Mouse (Mus musculus) right cerebral cortex, postnatal 36 days (tissue): ENCODE measurements around the gene Tnnt1.

Experiments
- DNase-seq, 2 experiments: peaks; one replicate each; pipeline ENCODE4 v3.0.0; 2022; ENCODE audit warnings: low spot score in 2 of 2, mixed read lengths in 1 of 2

The Tnnt1 gene

DNA sequence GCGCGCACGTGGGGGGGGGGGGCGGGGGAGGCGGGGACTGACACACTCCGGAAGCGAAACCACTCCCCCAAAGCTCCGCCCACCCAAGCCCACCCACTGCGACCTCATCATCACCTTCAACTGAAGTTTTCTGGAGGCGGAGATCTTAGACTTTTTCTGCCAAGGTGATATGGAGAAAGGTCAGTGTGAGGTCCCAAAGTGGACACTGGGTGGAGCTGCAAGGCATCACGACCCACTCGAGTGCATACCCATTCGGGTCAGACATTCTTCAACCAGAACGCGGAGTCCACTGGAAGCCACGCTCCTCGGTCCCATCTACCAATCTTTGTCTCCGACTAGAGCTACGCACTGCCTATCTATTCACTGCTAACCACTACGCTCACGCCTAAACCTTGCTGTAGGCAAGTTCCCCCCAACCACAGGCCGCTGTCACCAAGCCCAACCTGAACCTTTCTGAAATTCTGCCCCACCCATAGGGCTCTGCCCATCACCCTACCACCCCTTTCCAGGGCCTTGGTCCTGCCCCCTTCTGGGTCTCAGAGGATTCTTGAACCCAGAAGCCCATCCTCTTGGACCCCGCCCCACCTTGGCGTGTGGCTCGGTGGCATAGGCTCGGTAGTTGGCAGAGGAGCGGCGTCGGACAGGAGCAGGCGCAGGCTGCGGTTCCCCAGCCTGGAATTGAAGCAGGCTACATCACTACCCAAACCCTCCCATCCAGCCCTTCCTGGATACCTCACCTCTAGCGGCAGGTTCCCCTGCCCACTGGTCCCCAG is 5.2 kb upstream of the Tnnt1 start:
- DNase-seq: no peak

DNA sequence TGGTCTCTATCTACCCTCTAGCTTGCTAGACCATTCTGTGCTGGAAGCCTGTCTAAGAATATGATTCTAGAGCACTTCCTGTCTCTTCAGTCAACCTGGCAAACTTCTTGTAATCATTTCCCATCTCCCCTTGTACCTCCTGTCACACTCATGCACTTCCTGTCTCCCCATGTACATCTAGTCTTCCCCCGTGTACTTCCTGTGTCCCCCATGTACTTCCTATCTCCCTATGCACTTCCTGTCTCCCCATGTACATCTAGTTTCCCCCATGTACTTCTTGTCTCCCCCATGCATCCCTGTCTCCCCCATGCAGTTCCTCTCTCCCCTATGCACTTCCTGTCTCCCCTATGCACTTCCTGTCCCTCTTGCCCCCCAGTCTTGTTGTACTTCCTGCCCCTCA is 2.3 kb upstream of the Tnnt1 start:
- no peak for DNase-seq

DNA sequence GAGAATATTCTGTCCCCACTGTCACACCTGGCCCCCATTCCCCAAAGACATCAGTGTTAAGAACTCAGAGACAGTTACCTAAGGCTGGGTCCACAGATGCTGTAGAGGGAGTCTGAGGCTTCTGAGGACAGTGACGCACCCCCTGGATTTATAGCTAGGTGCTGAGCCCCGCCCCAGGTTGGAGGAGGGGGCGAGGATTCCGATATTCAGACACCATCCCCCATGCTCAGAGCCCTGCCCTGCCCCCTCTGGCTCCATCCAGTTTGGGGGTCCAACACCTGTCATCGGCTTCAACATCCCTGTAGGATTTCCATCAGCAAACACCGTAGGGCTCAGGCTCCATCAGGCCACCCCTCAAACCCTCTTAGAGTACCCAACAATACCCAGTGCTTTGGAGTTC is 329 bp downstream of the Tnnt1 start:
- DNase-seq: no peak

DNA sequence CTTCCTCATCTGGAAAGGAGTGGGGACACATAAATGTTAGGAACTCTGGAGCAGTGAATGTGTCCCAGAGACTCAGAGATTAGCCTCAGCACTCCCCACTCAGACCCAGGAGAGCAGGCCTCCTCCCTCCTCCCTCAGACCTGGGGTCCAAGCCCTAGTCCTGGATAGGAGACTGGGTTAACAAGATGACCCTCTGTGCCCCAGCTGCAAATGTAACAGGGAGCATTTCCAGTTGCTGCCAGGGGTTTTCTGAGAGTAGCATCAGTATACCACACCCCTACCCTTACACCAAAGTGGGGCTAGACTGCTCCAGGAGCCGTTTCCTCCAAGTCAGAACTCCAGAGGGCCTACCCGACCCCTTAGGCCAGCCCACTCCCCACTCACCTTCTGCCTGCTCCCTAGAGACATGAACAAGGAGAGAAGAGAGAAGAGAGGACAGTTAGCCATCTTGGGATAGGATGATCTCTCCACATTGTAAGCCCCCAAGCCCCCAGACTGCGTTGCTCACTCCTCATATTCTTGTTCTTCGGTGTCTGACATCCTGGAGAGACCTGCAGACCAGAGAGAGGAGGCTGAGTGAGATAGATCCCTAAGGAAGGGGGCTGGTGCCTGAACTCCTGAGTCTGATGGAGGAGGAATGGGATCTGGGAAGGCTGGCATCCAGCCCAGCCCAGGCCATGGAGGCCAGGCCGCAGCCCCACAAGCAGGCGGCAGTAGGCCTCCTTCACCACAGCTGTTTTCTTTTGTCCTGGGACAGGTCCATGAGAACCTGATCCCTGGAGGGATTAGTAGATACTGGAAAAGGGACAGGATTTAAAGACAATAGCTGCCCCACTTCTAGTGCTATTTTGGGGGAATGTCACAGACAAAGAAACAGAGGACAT is 2.1 kb downstream of the Tnnt1 start:
- no peak for DNase-seq

DNA sequence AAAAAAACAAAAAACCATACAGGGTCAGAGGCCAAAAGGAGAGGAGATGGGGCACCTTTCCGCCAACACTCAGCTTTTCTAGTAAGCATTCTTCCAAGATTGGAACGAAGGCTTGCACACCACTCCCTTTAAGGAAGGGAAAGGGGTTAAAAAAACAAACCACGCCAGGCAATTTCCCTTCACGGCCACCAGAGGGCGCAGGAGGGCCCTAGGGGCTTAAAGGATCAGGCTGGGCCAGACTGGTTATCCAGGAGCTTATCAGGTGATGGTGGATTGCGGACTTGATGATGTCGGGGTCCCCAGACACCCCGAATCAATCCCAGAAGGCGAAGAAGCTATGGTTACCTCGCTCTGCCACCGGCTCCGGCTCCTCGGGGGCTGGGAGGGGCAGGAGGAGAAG is 2.9 kb downstream of the Tnnt1 start:
- DNase-seq: no peak

DNA sequence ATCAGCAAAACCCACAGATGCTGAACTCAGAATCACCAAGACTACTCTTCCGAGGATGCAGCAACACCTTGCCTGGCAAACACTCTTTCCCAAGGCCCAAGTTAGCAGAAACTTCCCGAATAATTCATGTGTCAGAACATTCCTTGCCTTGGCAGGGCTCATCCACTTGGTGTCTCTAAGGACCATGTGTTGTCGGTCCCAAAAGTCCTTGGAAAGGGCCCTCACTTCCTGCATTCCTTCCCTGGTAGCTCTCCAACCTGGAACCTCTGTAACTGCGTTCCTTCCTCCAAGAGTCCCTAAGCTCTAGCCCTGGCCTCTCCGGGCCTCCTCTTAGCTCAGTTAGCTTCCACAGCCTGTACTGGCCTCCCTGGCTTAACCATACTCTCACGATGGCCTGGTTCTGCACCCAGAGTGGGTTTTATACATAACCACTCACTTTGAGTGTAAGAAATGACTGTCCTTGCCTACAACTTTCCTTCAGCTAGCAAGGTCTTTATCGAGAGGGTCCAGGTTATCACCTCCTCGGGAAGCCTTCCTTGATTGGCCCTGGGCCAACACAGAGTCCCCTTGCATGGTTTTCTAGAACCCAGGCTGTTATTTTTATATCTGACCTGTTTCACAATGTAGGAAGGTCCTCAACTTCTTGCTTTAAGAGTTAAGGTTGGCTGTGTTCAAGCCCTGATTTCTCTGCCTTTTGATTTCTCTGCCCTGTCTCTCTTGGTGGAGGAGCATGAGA is 4.5 kb downstream of the Tnnt1 start:
- no peak for DNase-seq

DNA sequence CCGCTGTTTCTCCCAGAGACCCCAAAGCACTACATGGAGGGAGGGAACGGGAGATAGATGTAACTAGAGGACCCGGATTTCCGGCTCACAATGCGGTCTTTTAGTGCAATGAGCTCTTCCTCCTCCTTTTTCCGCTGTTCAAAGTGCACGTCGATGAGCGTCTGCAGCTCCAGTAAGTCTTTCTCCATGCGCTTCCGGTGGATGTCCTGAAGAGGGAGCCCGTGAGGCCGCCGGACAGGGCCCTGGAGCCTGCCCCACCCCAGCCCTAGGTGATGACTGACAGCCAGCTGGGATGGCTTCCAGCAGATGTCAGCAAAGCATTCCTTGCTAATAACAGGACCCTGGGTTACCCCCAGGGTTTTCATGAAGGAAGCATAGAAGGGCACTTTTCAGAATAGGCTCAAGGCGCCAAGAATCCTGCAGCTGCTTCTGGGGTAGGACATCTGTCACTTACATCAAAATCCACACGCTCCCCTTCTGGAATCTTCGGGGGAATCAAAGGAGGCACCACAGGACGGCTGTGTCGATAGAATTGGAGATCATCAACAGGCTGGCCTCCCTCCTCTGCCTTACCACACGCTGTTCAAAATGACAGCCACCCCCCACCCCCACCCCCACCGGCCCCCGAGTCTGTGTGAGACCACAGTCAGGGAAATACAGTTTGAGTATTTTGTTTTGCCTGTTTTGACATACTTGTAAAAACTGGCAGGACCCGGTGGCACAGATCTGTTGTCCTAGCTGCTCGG is 6.1 kb downstream of the Tnnt1 start:
- DNase-seq: no peak

DNA sequence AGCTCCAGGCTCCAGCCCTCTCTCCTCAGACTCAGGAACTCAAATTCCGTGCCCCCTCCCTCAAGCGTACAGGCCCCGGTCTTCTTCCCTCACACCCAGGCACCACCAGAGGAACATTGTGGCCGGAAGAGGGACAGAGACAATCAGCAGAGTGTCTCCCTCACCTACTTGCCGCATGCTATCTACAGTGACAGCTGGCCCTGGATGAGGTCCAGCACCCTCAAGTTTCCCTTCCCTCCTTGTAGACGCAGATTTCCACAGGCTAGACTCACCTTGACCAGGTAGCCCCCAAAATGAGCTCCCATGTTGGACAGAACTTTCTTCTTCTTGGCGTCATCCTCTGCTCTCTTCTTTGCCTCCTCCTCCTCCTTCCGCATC is 7.5 kb downstream of the Tnnt1 start:
- no peak for DNase-seq

DNA sequence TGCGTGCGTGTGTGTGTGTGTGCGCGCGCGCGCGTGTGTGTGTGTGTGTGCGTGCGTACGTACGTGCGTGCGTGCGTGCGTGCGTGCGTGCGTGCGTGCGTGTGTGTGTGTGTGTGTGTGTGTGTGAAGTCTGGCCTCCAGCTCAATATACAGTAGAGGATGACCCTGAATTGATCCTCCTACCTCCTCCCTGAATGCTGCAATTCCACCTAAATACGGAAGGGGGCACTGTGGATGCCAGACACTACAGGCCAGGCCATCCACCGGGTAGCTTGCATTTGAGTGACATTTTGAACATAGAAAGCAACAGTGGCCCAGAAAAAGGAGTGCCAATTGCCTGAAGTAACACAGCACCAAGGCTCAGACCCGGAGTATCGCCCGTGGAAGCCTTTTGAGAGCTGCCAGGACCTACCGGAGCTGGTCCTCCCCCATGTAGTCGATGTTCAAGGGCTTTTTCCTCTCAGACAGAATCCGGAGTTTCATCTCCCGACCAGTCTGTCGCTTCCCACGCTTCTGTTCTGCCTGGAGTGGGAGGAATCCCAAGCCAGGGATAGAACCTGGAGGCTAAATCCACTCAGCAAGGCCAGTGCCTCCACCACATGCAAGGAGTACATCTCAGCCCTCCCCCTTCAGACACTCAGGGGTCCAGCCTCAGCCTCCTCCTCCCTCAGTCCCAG is 8.0 kb downstream of the Tnnt1 start:
- peak in 1 of 2 experiments; percentile 57 for DNase-seq

DNA sequence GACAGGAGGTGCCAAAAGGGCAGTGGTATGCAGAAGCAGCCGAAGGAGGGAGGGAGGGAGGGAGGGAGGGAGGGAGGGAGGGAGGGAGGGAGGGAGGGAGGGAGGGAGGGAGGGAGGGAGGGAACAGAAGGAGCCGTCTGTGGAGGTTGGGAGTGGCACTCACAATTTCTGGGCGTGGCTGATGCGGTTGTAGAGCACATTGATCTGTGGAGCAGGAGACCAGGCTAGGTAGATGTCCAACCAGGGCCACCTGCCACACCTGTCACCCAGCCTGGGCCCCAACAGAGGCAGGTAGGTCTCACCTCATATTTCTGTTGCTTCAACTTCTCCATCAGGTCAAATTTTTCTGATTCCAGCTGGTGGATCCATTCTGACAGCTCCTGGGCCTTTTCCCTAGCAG is 9.0 kb downstream of the Tnnt1 start:
- no peak for DNase-seq

DNA sequence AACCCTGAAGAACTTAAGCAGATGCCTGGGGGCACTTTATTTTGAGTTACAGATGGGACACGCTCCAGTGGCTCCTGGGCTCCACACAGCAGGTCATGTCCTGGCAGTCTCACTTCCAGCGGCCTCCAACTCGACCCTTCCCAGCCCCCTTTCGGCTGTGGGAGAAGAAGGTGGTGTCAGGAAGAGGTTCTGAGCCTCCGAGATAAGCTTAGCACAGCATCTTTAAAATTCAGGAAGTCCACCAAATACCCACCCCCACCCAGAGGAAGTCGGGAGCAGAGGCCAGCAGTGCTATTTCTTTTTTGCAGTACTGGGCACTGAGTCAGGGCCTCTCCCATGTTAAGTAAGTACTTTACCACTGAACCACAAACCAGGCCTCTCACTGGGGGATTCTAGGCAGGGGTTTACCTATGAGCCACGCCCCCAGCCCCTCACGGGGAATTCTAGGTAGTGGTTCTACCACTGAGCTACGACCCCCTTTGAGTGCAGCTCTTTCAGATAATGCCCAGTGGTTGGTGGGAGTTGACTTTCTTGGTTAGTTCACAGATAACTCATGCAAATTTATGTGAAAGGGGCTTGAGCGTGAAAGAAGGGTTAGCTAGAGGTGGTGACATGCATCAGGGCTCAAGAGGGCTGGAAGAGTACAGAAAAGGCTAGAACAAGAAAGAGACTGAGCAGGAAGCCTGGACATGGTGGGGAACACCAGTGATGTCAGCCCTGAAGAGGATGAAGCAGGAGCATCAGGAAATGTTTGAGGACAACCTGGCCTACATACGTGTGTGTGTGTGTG is 11.3 kb downstream of the Tnnt1 start:
- DNase-seq: no peak

DNA sequence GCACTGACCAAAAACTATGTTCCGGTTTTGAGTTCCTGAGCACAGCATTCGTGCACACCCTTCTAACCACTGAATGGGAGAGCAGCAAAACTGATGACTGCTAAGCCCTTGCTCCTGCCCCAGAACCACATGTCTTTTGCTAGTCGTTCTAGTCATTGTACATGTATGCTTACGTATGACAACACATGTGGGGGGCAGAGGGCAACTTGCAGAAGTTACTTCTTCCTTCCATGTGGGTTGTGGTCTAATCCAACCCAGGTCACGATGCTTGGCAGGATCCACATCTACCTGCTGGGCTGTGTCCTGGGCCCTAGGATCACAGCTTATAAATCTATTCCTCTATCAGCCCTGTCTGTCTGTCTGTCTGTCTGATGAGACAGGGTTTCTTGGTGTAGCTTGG is 12.3 kb downstream of the Tnnt1 start:
- DNase-seq: no peak

DNA sequence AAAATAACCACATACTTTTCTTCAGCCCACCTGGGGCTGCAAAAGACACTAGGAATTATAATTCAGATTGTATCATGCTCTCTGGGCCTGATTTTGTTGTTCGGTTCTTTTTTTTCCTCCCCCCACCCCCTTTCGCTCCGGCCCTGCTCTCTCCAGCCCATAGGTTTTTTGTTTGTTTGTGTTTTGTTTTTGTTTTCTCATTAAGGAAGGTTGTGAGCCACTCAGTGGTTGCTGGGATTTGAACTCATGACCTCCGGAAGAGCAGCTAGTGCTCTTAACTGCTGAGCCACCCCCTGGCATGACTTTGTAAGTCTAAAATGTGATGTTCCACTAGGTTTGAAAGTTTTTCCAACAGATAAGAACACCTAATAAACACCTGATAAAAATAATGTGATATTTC is 13.1 kb downstream of the Tnnt1 start:
- no peak for DNase-seq

DNA sequence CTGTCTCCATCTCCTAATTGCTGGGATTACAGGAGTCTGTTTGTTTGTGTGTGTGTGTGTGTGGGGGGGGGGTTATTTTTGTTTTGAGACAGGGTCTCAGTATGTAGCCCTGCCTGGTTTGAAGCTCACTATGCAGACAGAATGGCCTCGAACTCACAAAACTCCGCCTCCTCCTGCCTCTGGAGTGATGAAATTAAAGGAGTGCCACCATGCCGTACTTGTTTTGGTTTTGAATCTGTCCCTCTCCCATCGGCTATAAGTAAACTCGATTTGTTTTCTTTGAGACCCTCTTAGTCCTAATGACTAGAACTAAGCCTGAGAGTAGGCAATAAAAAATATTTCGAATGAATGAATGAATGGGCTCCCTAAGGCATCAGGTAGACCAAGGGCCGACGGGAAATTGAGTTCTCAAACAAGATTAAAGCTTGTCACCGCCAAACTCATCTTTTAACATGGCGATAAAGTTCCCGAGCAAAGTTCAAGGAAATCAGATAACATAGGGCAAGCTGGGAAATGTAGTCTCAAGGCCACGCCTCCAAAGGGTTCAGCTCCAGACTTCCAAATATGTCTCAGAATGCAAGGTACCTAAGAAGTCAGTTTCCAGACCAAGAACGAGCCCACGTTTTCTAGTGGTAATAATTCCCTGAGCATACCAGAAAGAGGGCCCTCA is 13.6 kb downstream of the Tnnt1 start:
- DNase-seq: peak; percentile 54 to 81

DNA sequence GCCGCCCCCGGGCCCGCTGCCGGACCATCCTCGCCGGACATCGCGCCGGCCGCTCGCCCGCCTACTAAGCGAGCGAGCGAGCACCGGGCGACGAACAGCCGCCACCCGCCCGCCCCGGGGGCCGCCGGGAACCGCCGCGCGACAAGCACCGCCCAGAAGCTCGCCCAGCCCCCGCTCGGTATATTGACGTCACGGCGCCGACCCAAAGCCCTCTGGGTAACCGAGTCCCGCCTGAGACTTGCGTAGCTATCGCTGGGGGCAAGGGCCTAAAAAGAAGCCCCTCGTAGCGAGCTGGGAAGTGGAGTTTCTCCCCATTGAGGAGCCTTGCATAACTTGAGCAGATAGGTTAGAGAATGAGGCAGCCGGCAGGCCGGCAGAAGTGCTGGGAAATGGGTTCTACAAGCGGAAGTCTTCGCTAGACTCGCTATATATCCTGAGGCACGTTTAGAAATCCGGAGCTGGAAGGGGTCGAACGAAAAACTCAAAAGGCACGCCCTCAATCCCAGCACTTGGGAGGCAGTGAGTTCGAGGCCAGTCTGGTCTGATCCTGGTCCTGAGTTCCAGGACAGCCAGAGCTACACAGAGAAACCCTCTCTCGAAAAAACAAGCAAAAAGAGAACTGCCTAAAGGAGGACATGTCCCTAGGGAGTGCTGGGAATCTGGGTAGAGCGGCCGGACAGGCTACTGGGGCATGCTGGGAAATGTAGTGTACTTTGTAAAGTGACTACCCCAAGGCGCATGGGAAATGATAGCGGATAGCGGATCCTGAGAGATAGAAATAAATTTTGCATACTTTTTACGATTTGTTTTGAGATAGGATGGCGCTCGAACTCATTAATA is 14.4 kb downstream of the Tnnt1 start, which contains the start of gene Ppp1r12c:
Gene Ppp1r12c, minus strand, starts transcription at position 123 of the 840 bp plus-strand sequence.
- DNase-seq: peak; percentile 93

DNA sequence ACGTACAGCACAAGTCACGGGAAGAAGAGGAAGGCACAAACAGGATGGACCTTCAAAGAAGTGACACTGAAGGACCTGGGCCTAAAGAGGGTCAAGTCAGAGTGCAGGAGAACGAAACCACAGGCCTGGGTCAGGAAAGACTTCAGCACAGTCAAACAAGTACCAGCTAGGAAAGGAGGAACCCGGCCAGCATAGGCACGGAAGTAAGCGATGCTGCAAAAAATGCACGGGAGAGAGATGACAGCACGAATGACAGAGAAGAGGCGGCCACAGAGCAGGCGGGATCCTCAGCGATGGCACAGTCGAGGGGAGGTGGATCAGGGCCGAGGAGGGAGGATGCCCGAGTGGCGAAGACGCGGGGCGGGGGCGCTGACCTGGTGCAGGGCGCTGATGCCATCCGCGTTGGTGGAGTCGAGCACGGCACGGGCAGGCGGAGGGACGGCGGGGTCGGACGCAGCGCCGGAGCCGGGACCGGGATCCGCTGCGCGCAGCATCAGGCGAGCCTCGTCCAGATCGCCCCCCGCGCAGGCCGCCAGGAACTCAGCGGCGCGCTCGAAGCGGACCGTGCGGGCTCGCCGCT is 15.2 kb downstream of the Tnnt1 start:
- peak; percentile 30 to 55 for DNase-seq

DNA sequence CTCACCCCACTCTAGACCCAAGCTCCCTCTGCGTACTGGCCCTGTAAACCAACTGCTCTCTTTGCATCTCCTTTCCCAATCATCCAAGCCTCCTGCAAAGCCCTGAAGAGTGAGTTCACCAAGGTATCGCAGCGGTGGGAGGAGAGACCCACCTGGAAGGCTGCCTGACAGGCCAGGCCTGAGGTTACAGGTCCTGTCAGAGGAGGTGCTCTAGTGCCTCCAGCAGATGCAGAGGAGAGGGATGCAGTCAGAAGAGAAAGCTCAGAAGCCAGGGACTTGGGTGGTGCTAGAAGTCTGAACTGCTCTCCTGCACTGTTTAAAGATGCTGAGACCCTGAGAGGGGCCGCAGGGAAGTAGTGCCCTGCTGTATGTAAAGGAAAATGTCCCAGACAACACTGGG is 17.1 kb downstream of the Tnnt1 start:
- no peak for DNase-seq

DNA sequence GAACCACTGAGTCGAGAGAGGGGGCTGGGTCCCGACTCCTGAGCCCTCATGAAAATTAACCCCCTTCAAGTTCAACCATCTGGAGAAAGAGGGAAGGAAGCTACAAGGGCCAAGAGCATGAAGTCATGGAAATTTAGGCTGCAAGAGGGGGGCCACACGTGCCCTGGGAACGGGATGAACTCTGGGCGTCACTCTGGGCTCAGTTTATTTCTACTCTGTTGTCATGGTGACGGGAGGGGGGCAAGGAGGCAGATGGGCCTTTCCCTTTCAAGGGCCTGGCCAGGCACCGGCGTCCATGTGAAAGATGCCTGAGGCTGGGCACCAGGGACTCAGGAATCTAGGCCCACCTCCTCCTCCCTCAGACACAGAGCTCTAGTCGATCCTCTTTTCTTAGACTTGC is 17.9 kb downstream of the Tnnt1 start:
- DNase-seq: no peak
